Mouse (Mus musculus) lung, adult 2 months (tissue): ENCODE results near the gene Cnih1. TPM values are rescaled to one million over a fixed set of nuclear protein-coding genes. Genes with fewer than 3 reads are reported as not detected.
A peak's percentile ranks its signal among the peaks of the same experiment; 100 is the strongest.

Experiments used
- DNase-seq: peaks from one replicate; pipeline ENCODE4 v3.0.0; 2022
- H3K4me1 ChIP-seq: fragments of 200-500 bp; 2 replicates; pipeline ENCODE4 v1.6.1; 2011; ENCODE audit warnings: low read length; ENCODE audit not compliant: control insufficient read depth, insufficient read depth
- H3K4me3 ChIP-seq: fragments of 200-500 bp; replicated peaks from 2 replicates; pipeline ENCODE3; 2011; ENCODE audit warnings: low read depth, mild to moderate bottlenecking, control low read depth, low read length; ENCODE audit errors: extremely low read depth
- CTCF ChIP-seq: fragments of 200-500 bp; IDR thresholded peaks from 2 replicates; pipeline ENCODE4 v1.5.1; 2011; ENCODE audit warnings: mild to moderate bottlenecking, low read length, control low read depth; ENCODE audit not compliant: insufficient read depth
- POLR2A ChIP-seq: fragments of 200-500 bp; IDR thresholded peaks from 2 replicates; pipeline ENCODE4 v1.6.1; 2011; ENCODE audit warnings: low read depth, mild to moderate bottlenecking, control low read depth, low read length, borderline replicate concordance; ENCODE audit errors: extremely low read depth
- WGBS: fragments of 180-500 bp; shearing (Covaris S2); methylation state at CpG from one replicate; pipeline ENCODE4 v1.1.7; 2018; 5-methylcytosine and 5-hydroxymethylcytosine counted together
- polyA plus RNA-seq: library from polyadenylated mRNA; depleted of rRNA; stranded (reverse); fragments of >200 nt; gene quantifications from 2 replicates; pipeline ENCODE4 v1.2.3, GENCODE M21; 2012; rRNA removed

Cnih1 gene
- polyA plus RNA-seq, 1 experiment: 48.8 TPM

DNA sequence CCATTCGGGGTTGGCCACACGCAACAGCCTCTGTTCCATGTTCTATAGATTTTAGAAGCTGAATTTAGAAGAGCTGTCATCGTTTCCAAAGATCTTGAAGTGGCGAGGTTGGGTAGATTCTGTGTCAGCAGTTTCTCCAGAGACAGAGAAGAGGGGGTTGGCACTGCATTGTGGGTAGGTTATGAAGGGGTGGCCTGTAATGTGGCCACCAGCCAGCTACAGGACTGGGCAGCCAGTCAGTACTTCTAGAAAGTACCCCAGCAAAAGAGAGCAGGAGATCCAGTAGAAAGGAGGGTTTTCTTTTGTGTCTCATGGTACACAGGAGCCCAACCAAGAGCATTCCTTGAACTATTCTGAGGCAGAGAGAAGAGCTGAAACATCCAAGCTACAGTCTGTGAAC lies 51.8 kb downstream of the Cnih1 start:
- 89% methylated on average over 4 of the region's 4 CpGs for WGBS
- Histone ChIP-seq H3K4me1 (no peaks in the 10 kb centered on the region), H3K4me3 (no peak overlapping the region)
- TF ChIP-seq POLR2A (no peak), CTCF (no peak)
- no peak for DNase-seq

GRCm38 (mm10) chr14:46734761-46735455 lies 53.3 kb downstream of the Cnih1 start:
- 72% methylated on average over 14 of the region's 14 CpGs for WGBS
- H3K4me3 ChIP-seq: no peak overlapping the region
- no peaks in the 10 kb centered on the region for H3K4me1 ChIP-seq
- DNase-seq: no peak
- TF ChIP-seq CTCF (no peak), POLR2A (no peak)

DNA sequence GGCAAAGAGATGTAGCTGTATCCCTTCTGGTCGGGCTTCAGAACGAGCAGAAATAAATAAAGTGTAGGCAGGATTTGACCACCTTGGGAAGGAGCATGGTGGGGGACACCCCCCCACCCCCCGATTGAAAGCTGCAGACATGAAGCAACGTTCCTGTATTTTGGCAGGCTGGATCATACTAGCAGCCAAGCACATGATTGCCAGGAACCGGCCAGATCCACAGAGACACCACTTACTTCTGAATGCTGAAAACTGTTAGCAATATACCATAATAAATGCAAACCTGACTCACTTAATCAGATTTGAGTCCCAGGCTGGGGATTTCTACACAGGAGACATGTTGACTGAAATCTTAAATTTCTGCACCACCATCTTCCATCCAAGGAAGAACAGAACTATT lies 53.9 kb downstream of the Cnih1 start:
- DNase-seq: no peak
- Histone ChIP-seq H3K4me1 (no peaks in the 10 kb centered on the region), H3K4me3 (no peak overlapping the region)
- no peak for TF ChIP-seq POLR2A
- TF ChIP-seq CTCF: no peak
- 57% methylated on average over 5 of the region's 5 CpGs for WGBS

- H3K4me3 ChIP-seq: no peak overlapping the region
- 47% methylated on average over 3 of the region's 3 CpGs for WGBS
- no peaks in the 10 kb centered on the region for H3K4me1 ChIP-seq
- no peak for DNase-seq
- TF ChIP-seq POLR2A (no peak), CTCF (peak; percentile 40)
Measured at GRCm38 (mm10) chr14:46725743-46726142, 62.5 kb downstream of the Cnih1 start.

Other genes with a start within 250 kb of the Cnih1 start
- gene Cdkn3, start 27.9 kb downstream of the Cnih1 start, polyA plus RNA-seq: 0.50 and 1.1 TPM in 2 replicates
- 10.7 and 20.7 TPM in 2 replicates for gene Gmfb, start 33.8 kb upstream of the Cnih1 start, polyA plus RNA-seq
- gene Cgrrf1, start 43.7 kb upstream of the Cnih1 start, polyA plus RNA-seq: 24.3 and 28.2 TPM in 2 replicates
- 28.4 and 31.1 TPM in 2 replicates for gene Samd4, start 94.4 kb upstream of the Cnih1 start, polyA plus RNA-seq